Mouse (Mus musculus) retina, postnatal 7 days (tissue): ENCODE data around the gene Fpr-rs3.

ENCODE experiments used
- DNase-seq: peaks from one replicate; pipeline ENCODE4 v3.0.0-alpha.2; 2012; ENCODE audit warnings: low read depth, low spot score

The Fpr-rs3 gene

GRCm38 (mm10) chr17:20624777-20625176 is at the start of gene Fpr-rs3:
Gene Fpr-rs3, minus strand, starts transcription at chr17:20624877.
- DNase-seq = no peak

- no peak for DNase-seq
Observed at GRCm38 (mm10) chr17:20596323-20596722, 28.4 kb downstream of the Fpr-rs3 start, which contains the start of gene Vmn2r110. Gene Vmn2r110, minus strand, starts transcription at chr17:20596423.
